Mouse (Mus musculus): Measurements from ENCODE around the gene Ptger3. TPM values are rescaled to one million over a fixed set of nuclear protein-coding genes. Genes with fewer than 3 reads are reported as not detected.

The Ptger3 gene
- polyA plus RNA-seq, 1 experiment from 2014 or later = 4.4 TPM

- Histone ChIP-seq H3K36me3 (no peaks in the 10 kb centered on the region), H3K9ac (no peak overlapping the region), H3K4me2 (no peak overlapping the region), H3K4me1 (replicated peaks) (no peaks in the 10 kb centered on the region), H3K9me3 (no peaks in the 10 kb centered on the region), H3K27ac (replicated peaks) (no peak overlapping the region), H3K27me3 (no peaks in the 10 kb centered on the region), H3K4me3 (no peak overlapping the region)
- WGBS = 88% methylated on average over 6 of the region's 6 CpGs
- ATAC-seq (ENCODE audit: low read depth) = no peak
Measured at GRCm38 (mm10) chr3:157604684-157605410, 38.2 kb downstream of the Ptger3 start.

- Histone ChIP-seq H3K9ac (no peak overlapping the region), H3K27me3 (no peaks in the 10 kb centered on the region), H3K9me3 (no peaks in the 10 kb centered on the region), H3K4me1 (replicated peaks) (no peaks in the 10 kb centered on the region), H3K4me2 (no peak overlapping the region), H3K27ac (replicated peaks) (no peak overlapping the region), H3K36me3 (no peaks in the 10 kb centered on the region), H3K4me3 (no peak overlapping the region)
- ATAC-seq (ENCODE audit: low read depth) = no peak
Measured at GRCm38 (mm10) chr3:157605411-157605740, 38.7 kb downstream of the Ptger3 start.

DNA sequence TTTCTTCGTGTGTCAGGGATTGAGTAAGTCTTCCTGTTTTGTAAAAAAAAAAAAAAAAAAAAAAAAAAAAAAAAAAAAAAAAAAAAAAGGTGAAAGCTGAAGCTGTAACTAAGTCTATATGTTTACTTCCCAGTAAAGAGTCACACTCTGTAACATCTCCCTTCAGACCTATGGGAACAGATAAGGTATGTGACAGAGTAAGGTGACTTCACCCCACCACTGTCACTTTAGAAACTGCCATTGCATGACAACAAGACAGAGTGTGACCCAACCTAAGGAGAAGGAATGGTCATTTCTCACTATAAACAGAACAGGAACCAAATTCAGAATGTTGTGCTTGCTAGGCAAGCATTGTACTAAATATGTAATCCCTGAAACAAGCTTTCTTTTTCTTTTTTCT, 46.9 kb downstream of the Ptger3 start:
- H3K36me3 ChIP-seq = no peaks in the 10 kb centered on the region
- no peaks in the 10 kb centered on the region for H3K27me3 ChIP-seq
- H3K4me2 ChIP-seq = no peak overlapping the region
- no peak overlapping the region for H3K9ac ChIP-seq
- H3K4me3 ChIP-seq = no peak overlapping the region
- no peak for ATAC-seq (ENCODE audit: low read depth)
- no peaks in the 10 kb centered on the region for H3K4me1 ChIP-seq (replicated peaks)
- no peaks in the 10 kb centered on the region for H3K9me3 ChIP-seq
- 61% methylated on average over 1 of the region's 1 CpGs for WGBS
- H3K27ac ChIP-seq (replicated peaks) = no peak overlapping the region

DNA sequence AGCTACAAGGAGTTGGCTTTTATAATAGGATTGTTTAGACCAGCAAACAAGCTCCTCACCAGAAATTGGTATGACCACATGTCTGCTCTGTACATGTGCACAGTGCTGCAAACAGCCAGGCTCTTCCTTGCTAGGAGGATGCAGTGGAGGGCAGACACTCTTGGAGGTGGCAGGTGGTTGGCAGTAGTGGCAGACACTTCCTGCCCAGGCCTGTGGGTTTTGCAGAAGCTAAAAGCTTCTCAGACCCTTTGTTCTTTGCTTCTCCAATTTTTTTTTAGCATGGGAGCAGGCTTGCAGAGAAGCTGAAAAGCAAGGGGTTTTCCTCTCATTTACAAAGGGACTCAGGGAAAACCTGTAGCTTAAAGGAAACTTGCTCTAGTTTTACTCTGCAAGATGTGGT, 50.3 kb downstream of the Ptger3 start:
- Histone ChIP-seq H3K27ac (replicated peaks) (no peak overlapping the region), H3K4me3 (no peak overlapping the region), H3K4me2 (no peak overlapping the region), H3K27me3 (no peaks in the 10 kb centered on the region), H3K9ac (no peak overlapping the region), H3K4me1 (replicated peaks) (no peaks in the 10 kb centered on the region), H3K9me3 (no peaks in the 10 kb centered on the region), H3K36me3 (no peaks in the 10 kb centered on the region)
- ATAC-seq (ENCODE audit: low read depth) = no peak

DNA sequence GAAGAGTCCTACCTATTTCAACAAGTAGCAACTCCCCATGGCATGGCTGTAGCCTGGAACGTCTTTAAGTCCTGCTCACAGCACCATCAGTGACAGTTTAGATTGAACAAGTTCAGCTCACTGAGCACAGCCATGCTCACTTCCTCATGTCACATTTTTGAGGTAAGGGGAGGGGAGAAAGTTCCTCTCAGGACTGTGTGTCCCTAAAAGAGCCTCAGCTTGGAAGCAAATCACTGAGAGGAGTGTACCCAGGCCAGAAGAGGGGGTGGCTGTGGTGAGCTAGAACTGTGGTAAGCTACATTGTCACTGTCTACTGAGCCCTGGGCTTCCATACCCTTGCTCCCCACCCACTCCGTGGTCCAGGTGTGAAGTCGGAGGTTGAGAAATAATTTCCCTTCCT, 60.7 kb downstream of the Ptger3 start:
- Histone ChIP-seq H3K9me3 (no peaks in the 10 kb centered on the region), H3K4me3 (no peak overlapping the region), H3K36me3 (no peaks in the 10 kb centered on the region), H3K4me1 (replicated peaks) (no peaks in the 10 kb centered on the region), H3K4me2 (no peak overlapping the region), H3K27me3 (no peaks in the 10 kb centered on the region), H3K27ac (replicated peaks) (no peak overlapping the region), H3K9ac (no peak overlapping the region)
- no peak for ATAC-seq (ENCODE audit: low read depth)
- 91% methylated on average over 3 of the region's 3 CpGs for WGBS

GRCm38 (mm10) chr3:157630671-157631070, 64.0 kb downstream of the Ptger3 start:
- Histone ChIP-seq H3K4me2 (no peak overlapping the region), H3K4me3 (no peak overlapping the region), H3K9ac (no peak overlapping the region), H3K27me3 (no peaks in the 10 kb centered on the region), H3K36me3 (no peaks in the 10 kb centered on the region), H3K9me3 (no peaks in the 10 kb centered on the region), H3K27ac (replicated peaks) (no peak overlapping the region), H3K4me1 (replicated peaks) (no peaks in the 10 kb centered on the region)
- WGBS = 77% methylated on average over 5 of the region's 5 CpGs
- no peak for ATAC-seq (ENCODE audit: low read depth)

GRCm38 (mm10) chr3:157631383-157631782, 64.7 kb downstream of the Ptger3 start:
- ATAC-seq (ENCODE audit: low read depth) = no peak
- Histone ChIP-seq H3K4me3 (no peak overlapping the region), H3K36me3 (no peaks in the 10 kb centered on the region), H3K9me3 (no peaks in the 10 kb centered on the region), H3K27ac (replicated peaks) (no peak overlapping the region), H3K4me1 (replicated peaks) (no peaks in the 10 kb centered on the region), H3K4me2 (no peak overlapping the region), H3K27me3 (no peaks in the 10 kb centered on the region), H3K9ac (no peak overlapping the region)
- WGBS = 79% methylated on average over 2 of the region's 2 CpGs

GRCm38 (mm10) chr3:157634431-157634830, 67.7 kb downstream of the Ptger3 start:
- Histone ChIP-seq H3K9me3 (no peaks in the 10 kb centered on the region), H3K4me1 (replicated peaks) (no peaks in the 10 kb centered on the region), H3K27me3 (no peaks in the 10 kb centered on the region), H3K9ac (no peak overlapping the region), H3K27ac (replicated peaks) (no peak overlapping the region), H3K4me3 (no peak overlapping the region), H3K36me3 (no peaks in the 10 kb centered on the region), H3K4me2 (no peak overlapping the region)
- ATAC-seq (ENCODE audit: low read depth) = no peak
- 80% methylated on average over 3 of the region's 3 CpGs for WGBS

GRCm38 (mm10) chr3:157635713-157636112, 69.0 kb downstream of the Ptger3 start:
- Histone ChIP-seq H3K4me3 (no peak overlapping the region), H3K9me3 (no peaks in the 10 kb centered on the region), H3K27ac (replicated peaks) (no peak overlapping the region), H3K4me2 (no peak overlapping the region), H3K4me1 (replicated peaks) (no peaks in the 10 kb centered on the region), H3K36me3 (no peaks in the 10 kb centered on the region), H3K9ac (no peak overlapping the region), H3K27me3 (no peaks in the 10 kb centered on the region)
- ATAC-seq (ENCODE audit: low read depth) = no peak
- WGBS = 88% methylated on average over 4 of the region's 4 CpGs

- Histone ChIP-seq H3K4me2 (no peak overlapping the region), H3K4me1 (replicated peaks) (no peaks in the 10 kb centered on the region), H3K27me3 (no peaks in the 10 kb centered on the region), H3K36me3 (no peaks in the 10 kb centered on the region), H3K9ac (no peak overlapping the region), H3K9me3 (no peaks in the 10 kb centered on the region), H3K4me3 (no peak overlapping the region), H3K27ac (replicated peaks) (no peak overlapping the region)
- no peak for ATAC-seq (ENCODE audit: low read depth)
Measured at GRCm38 (mm10) chr3:157636887-157637286, 70.2 kb downstream of the Ptger3 start.

DNA sequence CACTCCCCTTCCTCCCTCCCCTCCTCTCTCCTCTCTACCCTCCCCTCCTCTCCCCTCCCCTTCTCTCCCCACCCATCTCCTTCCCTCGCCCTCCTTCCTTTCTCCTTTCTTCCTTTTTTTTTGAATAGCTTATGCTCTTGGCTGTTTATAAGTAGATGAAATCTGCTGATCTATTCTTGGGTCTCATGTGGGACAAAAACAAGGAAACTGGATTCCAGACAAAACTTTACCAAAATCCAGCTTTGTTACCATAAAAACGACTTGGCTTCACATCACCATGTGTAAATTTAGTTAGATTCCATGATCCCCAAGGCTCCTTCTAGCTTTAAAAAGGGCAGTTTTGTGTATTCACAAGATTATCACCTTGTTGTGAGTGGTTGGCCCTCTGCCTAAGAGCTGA, 70.6 kb downstream of the Ptger3 start:
- WGBS = 76% methylated on average over 2 of the region's 2 CpGs
- no peak overlapping the region for H3K4me2 ChIP-seq
- ATAC-seq (ENCODE audit: low read depth) = no peak
- H3K36me3 ChIP-seq = no peaks in the 10 kb centered on the region
- H3K27ac ChIP-seq (replicated peaks) = no peak overlapping the region
- no peaks in the 10 kb centered on the region for H3K27me3 ChIP-seq
- H3K9me3 ChIP-seq = no peaks in the 10 kb centered on the region
- no peak overlapping the region for H3K4me3 ChIP-seq
- H3K9ac ChIP-seq = no peak overlapping the region
- no peaks in the 10 kb centered on the region for H3K4me1 ChIP-seq (replicated peaks)

DNA sequence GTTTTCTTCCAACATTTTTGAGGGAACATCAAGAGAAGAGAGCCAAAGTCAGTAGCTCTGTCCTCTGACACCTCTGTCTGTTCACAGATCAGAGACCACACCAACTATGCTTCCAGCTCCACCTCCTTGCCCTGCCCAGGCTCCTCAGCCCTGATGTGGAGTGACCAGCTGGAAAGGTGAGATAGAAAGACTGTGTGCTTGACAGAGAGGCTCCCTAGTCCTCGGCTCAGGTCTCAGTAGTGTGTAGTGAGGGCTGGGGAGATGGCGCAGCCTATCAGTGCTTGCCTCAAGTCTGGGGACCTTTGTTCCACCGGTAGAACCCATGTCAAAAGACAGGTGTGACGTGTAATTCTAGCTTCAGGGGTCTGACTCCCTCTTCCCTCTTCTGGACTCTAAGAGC, 74.9 kb downstream of the Ptger3 start:
- 86% methylated on average over 4 of the region's 4 CpGs for WGBS

GRCm38 (mm10) chr3:157661622-157662021, 94.9 kb downstream of the Ptger3 start:
- no peaks in the 10 kb centered on the region for H3K4me1 ChIP-seq (replicated peaks)
- no peak for ATAC-seq (ENCODE audit: low read depth)
- no peaks in the 10 kb centered on the region for H3K9me3 ChIP-seq
- 89% methylated on average over 7 of the region's 7 CpGs for WGBS
- no peaks in the 10 kb centered on the region for H3K27me3 ChIP-seq
- H3K27ac ChIP-seq (replicated peaks) = no peak overlapping the region
- H3K36me3 ChIP-seq = no peaks in the 10 kb centered on the region
- no peak overlapping the region for H3K4me2 ChIP-seq
- H3K4me3 ChIP-seq = no peak overlapping the region
- no peak overlapping the region for H3K9ac ChIP-seq

More for the DNA sequence above, 74.9 kb downstream of the Ptger3 start:
- no peaks in the 10 kb centered on the region for H3K4me1 ChIP-seq (replicated peaks)
- H3K4me3 ChIP-seq = no peak overlapping the region
- no peak overlapping the region for H3K4me2 ChIP-seq
- H3K9me3 ChIP-seq = no peaks in the 10 kb centered on the region
- no peak overlapping the region for H3K27ac ChIP-seq (replicated peaks)
- H3K9ac ChIP-seq = no peak overlapping the region
- ATAC-seq (ENCODE audit: low read depth) = no peak
- no peaks in the 10 kb centered on the region for H3K36me3 ChIP-seq
- H3K27me3 ChIP-seq = no peaks in the 10 kb centered on the region
